Mouse (Mus musculus): ENCODE measurements around the gene Parp6. TPM values are rescaled to one million over a fixed set of nuclear protein-coding genes. Genes with fewer than 3 reads are reported as not detected.
A peak's percentile ranks its signal among the peaks of the same experiment; 100 is the strongest.

Gene Parp6
- polyA plus RNA-seq, 1 experiment = 35.6 TPM

DNA sequence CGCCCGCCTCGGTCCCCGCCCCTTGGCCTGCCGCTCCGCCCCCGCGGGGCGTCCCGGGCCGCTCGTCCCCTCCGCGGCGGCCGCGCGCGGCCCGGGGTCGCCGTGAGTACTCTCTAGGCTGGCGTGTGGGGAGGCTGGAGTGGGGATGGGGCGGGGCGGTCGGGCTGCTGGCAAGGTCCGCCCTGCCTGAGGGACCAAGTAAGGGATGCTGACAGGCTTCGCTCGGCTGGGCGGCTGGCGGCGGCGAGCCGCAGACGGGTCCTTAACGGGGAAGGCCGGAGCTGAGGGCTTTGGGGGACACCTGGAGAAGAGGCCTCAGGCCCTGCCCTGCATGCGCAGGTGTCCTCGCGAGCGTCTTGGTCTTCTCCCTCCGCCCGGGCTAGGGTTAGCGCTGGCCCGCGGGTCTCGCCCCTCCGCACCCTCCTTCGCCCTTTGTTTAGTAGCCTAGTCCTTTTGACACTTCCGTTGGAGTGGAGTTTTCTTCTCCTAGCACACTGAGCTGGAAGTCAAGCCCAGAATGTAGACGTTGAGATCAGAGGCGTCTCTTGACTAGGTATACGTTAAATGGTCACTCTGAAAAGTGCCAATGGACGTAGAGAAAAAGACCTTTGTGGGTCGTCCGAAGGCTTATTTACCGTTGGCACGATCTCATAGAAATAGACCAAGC lies 356 bp downstream of the Parp6 start:
- Histone ChIP-seq H3K27me3 (ENCODE audit: control insufficient read depth, insufficient read depth, low read length) (no peaks in the 10 kb centered on the region), H3K36me3 (ENCODE audit: control insufficient read depth, insufficient read depth, low read length) (no peaks in the 10 kb centered on the region), H3K4me3 (ENCODE audit: control insufficient read depth, low read depth, low read length) (peak overlapping the region; percentile 80), H3K4me1 (ENCODE audit: control insufficient read depth, insufficient read depth, low read length) (no peaks in the 10 kb centered on the region; the same call in 1 of the 2 replicates), H3K27ac (ENCODE audit: control insufficient read depth, insufficient read depth, low read depth, low read length) (peak overlapping the region; percentile 88)
- TF ChIP-seq CTCF (IDR thresholded peaks at IDR 0.05; ENCODE audit: control insufficient read depth, insufficient read depth, insufficient replicate concordance, low read depth, low read length) (no peak), POLR2A (IDR thresholded peaks at IDR 0.05; ENCODE audit: control insufficient read depth, low read depth, low read length) (peak; percentile 44)

DNA sequence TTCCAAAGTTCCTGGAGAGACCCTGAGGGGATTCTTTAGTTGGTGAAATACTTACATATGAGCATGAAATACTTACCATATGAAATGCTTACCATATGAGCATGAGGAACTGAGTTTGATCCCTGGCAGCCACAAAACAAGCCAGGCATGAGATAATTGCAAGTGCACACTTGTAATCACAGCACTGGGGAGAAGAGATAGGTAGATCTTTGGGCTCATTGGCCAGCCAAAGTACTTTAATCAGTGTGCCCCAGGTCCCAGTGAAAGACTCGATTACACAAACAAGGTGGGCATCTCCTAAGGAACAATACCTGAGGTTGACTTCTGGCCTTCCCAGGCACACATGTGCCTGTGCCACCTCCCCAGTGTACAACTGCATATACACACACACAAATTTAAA lies 21.3 kb downstream of the Parp6 start:
- Histone ChIP-seq H3K36me3 (ENCODE audit: control insufficient read depth, insufficient read depth, low read length) (peaks cover 4% of the 10 kb centered on the region), H3K27ac (ENCODE audit: control insufficient read depth, insufficient read depth, low read depth, low read length) (no peak overlapping the region), H3K4me1 (ENCODE audit: control insufficient read depth, insufficient read depth, low read length) (no peaks in the 10 kb centered on the region), H3K27me3 (ENCODE audit: control insufficient read depth, insufficient read depth, low read length) (no peaks in the 10 kb centered on the region), H3K4me3 (ENCODE audit: control insufficient read depth, low read depth, low read length) (no peak overlapping the region)
- no peak for TF ChIP-seq POLR2A (IDR thresholded peaks at IDR 0.05; ENCODE audit: control insufficient read depth, low read depth, low read length)
- TF ChIP-seq CTCF (IDR thresholded peaks at IDR 0.05; ENCODE audit: control insufficient read depth, insufficient read depth, insufficient replicate concordance, low read depth, low read length) = no peak

DNA sequence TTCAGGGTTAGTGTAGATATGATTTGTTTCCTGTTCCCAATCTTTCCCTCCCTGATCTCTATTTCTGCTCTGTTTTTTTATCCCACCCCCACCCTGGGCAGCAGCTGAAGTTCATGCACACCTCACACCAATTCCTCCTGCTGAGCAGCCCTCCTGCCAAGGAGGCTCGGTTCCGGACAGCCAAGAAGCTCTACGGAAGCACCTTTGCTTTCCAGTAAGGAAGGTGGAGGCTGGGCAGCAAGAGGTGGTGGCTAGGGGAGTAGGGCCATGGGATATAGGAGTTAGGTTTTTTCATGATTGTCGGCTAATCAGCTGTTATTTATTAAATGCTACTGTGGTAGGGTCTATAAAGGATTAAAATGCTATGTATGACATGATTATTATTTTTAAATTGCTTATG lies 22.9 kb downstream of the Parp6 start:
- Histone ChIP-seq H3K27ac (ENCODE audit: control insufficient read depth, insufficient read depth, low read depth, low read length) (no peak overlapping the region), H3K27me3 (ENCODE audit: control insufficient read depth, insufficient read depth, low read length) (no peaks in the 10 kb centered on the region), H3K4me3 (ENCODE audit: control insufficient read depth, low read depth, low read length) (no peak overlapping the region), H3K36me3 (ENCODE audit: control insufficient read depth, insufficient read depth, low read length) (peaks cover 3% of the 10 kb centered on the region), H3K4me1 (ENCODE audit: control insufficient read depth, insufficient read depth, low read length) (no peaks in the 10 kb centered on the region)
- TF ChIP-seq POLR2A (IDR thresholded peaks at IDR 0.05; ENCODE audit: control insufficient read depth, low read depth, low read length) = no peak
- TF ChIP-seq CTCF (IDR thresholded peaks at IDR 0.05; ENCODE audit: control insufficient read depth, insufficient read depth, insufficient replicate concordance, low read depth, low read length) = no peak

DNA sequence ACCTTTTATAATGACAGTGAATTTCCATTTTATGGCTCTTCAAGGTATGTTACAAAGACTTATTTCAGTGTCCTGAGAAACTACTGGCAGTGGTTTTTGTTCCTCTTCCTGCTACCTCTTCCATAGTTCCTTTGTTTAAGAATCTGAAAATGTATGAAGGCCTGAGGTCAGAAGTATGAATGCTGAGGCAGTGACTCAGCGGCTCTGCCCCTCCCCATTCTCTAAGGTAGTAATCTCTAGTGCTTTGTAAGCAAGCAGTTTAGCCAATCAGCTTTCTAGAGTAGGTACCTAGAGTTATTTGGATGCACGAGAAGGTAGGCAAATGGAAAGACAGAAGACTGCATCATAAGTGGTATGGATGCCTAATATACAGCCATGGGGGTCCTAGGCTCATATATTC lies 24.2 kb downstream of the Parp6 start:
- no peak overlapping the region for H3K27ac ChIP-seq (ENCODE audit: control insufficient read depth, insufficient read depth, low read depth, low read length)
- H3K27me3 ChIP-seq (ENCODE audit: control insufficient read depth, insufficient read depth, low read length) = no peaks in the 10 kb centered on the region
- no peaks in the 10 kb centered on the region for H3K4me1 ChIP-seq (ENCODE audit: control insufficient read depth, insufficient read depth, low read length)
- no peak overlapping the region for H3K4me3 ChIP-seq (ENCODE audit: control insufficient read depth, low read depth, low read length)
- no peak for TF ChIP-seq POLR2A (IDR thresholded peaks at IDR 0.05; ENCODE audit: control insufficient read depth, low read depth, low read length)
- TF ChIP-seq CTCF (IDR thresholded peaks at IDR 0.05; ENCODE audit: control insufficient read depth, insufficient read depth, insufficient replicate concordance, low read depth, low read length) = no peak
- H3K36me3 ChIP-seq (ENCODE audit: control insufficient read depth, insufficient read depth, low read length) = peaks cover 2% of the 10 kb centered on the region

DNA sequence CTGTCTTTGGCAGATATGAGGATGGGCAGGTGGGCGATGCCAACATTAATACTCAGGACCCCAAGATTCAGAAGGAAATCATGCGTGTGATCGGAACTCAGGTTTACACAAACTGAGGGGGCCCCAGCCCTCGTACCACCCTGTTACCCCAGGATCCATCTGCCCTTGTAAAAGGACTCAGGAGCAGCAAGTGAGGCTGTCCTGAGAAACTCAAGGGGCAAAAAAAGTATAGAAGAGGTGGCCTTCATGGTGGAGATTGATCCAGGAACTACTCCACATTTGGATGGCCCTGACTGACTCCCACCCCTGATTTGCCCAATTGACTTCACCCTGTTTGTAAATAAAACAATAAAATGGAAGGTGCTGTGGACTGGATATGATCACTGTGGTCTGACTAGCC lies 32.8 kb downstream of the Parp6 start:
- no peak overlapping the region for H3K4me3 ChIP-seq (ENCODE audit: control insufficient read depth, low read depth, low read length)
- H3K36me3 ChIP-seq (ENCODE audit: control insufficient read depth, insufficient read depth, low read length) = no peaks in the 10 kb centered on the region; the same call in none of the 2 replicates
- TF ChIP-seq CTCF (IDR thresholded peaks at IDR 0.05; ENCODE audit: control insufficient read depth, insufficient read depth, insufficient replicate concordance, low read depth, low read length) = no peak
- no peak for TF ChIP-seq POLR2A (IDR thresholded peaks at IDR 0.05; ENCODE audit: control insufficient read depth, low read depth, low read length)
- H3K4me1 ChIP-seq (ENCODE audit: control insufficient read depth, insufficient read depth, low read length) = no peaks in the 10 kb centered on the region
- no peaks in the 10 kb centered on the region for H3K27me3 ChIP-seq (ENCODE audit: control insufficient read depth, insufficient read depth, low read length)
- H3K27ac ChIP-seq (ENCODE audit: control insufficient read depth, insufficient read depth, low read depth, low read length) = no peak overlapping the region

DNA sequence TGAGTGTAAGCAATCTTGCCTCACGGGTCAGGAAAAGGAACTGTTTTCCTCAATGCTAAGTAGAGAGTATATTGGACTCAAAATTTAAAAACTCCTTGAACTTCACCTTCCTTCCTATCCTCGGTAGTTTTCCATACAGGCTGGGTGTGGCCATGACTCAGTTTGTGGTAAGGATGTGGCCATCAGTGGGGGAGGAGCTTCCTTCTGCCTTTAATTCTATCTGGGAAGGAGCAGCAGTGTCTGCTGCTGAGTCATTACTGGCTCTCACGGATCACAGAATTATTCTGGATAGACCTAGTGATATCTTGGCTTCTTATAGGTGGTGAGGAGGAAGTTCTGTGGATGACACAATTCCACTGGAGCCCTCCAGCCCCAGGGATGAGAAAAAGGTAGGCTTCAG lies 36.3 kb downstream of the Parp6 start:
- peaks cover 14% of the 10 kb centered on the region for H3K4me1 ChIP-seq (ENCODE audit: control insufficient read depth, insufficient read depth, low read length)
- TF ChIP-seq POLR2A (IDR thresholded peaks at IDR 0.05; ENCODE audit: control insufficient read depth, low read depth, low read length) (no peak), CTCF (IDR thresholded peaks at IDR 0.05; ENCODE audit: control insufficient read depth, insufficient read depth, insufficient replicate concordance, low read depth, low read length) (no peak)
- H3K4me3 ChIP-seq (ENCODE audit: control insufficient read depth, low read depth, low read length) = peak overlapping the region; percentile 30; the same call in 1 of the 2 replicates
- H3K27ac ChIP-seq (ENCODE audit: control insufficient read depth, insufficient read depth, low read depth, low read length) = no peak overlapping the region
- H3K36me3 ChIP-seq (ENCODE audit: control insufficient read depth, insufficient read depth, low read length) = no peaks in the 10 kb centered on the region; the same call in none of the 2 replicates
- H3K27me3 ChIP-seq (ENCODE audit: control insufficient read depth, insufficient read depth, low read length) = no peaks in the 10 kb centered on the region

DNA sequence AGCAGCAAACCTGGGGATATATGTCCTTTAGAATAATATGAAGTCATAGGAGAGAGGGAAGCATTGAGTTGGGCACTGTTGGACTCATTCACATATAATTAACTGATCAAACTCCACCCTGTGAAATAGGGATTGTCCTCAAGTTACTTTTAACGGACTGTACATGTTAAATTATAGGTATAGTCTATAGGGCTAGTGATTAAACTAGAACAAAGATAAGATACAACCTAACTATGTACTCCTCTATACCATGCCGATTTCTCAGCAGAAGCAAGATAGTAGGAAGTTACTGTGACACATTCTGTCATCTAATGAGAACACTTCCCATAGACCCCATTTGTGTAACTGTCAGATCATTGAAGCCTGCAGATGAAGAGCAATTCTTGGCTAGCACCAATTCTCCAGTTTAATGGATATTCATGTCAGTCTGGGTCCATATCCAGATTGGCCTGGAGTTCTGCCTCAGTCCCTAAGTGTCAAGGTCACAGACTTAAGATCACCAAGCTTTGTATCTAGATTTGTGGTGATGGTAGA lies 37.4 kb downstream of the Parp6 start:
- H3K27me3 ChIP-seq (ENCODE audit: control insufficient read depth, insufficient read depth, low read length) = no peaks in the 10 kb centered on the region

More for the DNA sequence above, 37.4 kb downstream of the Parp6 start:
- H3K4me3 ChIP-seq (ENCODE audit: control insufficient read depth, low read depth, low read length) = peak overlapping the region; percentile 65; the same call in 1 of the 2 replicates
- H3K27ac ChIP-seq (ENCODE audit: control insufficient read depth, insufficient read depth, low read depth, low read length) = no peak overlapping the region
- TF ChIP-seq POLR2A (IDR thresholded peaks at IDR 0.05; ENCODE audit: control insufficient read depth, low read depth, low read length) (no peak), CTCF (IDR thresholded peaks at IDR 0.05; ENCODE audit: control insufficient read depth, insufficient read depth, insufficient replicate concordance, low read depth, low read length) (no peak)
- peaks cover 14% of the 10 kb centered on the region for H3K4me1 ChIP-seq (ENCODE audit: control insufficient read depth, insufficient read depth, low read length)
- H3K36me3 ChIP-seq (ENCODE audit: control insufficient read depth, insufficient read depth, low read length) = no peaks in the 10 kb centered on the region; the same call in none of the 2 replicates
